Mouse (Mus musculus): Measurements from ENCODE around the gene Bglap3. TPM values are rescaled to one million over a fixed set of nuclear protein-coding genes. Genes with fewer than 3 reads are reported as not detected.
"Not testable (repeated sequence)": the region's sequence is repeated elsewhere in the genome, so short reads cannot be mapped to it uniquely, and the experiment has no call there.

The Bglap3 gene
- polyA plus RNA-seq, 1 experiment from 2014 or later: not detected

DNA sequence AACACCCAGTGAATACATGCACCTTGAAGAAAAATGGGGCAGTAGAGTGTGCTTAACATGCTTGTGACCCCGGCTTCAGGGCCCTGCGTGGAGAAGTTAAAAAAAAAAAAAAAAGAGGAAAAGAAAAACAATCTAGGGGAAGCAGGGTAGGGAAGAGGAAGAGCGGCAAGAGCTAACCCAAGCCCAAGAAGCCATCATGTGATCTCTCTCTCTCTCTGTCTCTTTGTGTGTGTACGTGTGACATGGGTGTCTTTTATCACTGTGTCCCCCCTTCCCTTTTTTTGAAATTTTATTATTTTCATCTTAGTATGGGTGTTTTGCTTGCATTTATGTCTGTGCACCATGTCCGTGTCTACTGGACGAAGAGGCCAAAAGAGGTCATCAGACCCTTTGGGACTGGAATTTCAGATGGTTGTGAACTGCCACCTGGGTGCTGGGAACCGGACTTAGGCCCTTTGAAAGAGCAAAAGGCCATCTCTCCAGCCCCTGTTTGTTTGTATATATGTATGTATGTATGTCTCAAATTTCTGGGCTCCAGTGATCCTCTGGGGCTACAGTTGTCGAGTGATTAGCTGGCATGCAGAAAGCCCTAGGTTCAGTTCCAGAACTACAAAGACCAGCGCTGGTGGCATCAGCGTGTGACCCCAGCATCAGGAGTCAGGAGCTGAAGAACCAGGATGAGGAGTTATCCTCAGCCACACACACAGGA, 31.1 kb upstream of the Bglap3 start:
- WGBS: 94% methylated on average over 10 of the region's 10 CpGs
- H3K4me2 ChIP-seq: no peak overlapping the region
- ATAC-seq (ENCODE audit: low FRiP score, low read depth): no peak
- H3K9ac ChIP-seq: no peak overlapping the region
- H3K27ac ChIP-seq (replicated peaks): no peak overlapping the region
- no peaks in the 10 kb centered on the region for H3K27me3 ChIP-seq
- H3K4me1 ChIP-seq (replicated peaks): 0 out of 2 replicates have a peak, but pooled peaks cover 3% of the 10 kb centered on the region
- no peaks in the 10 kb centered on the region for H3K36me3 ChIP-seq
- no peak overlapping the region for H3K4me3 ChIP-seq
- no peaks in the 10 kb centered on the region for H3K9me3 ChIP-seq

DNA sequence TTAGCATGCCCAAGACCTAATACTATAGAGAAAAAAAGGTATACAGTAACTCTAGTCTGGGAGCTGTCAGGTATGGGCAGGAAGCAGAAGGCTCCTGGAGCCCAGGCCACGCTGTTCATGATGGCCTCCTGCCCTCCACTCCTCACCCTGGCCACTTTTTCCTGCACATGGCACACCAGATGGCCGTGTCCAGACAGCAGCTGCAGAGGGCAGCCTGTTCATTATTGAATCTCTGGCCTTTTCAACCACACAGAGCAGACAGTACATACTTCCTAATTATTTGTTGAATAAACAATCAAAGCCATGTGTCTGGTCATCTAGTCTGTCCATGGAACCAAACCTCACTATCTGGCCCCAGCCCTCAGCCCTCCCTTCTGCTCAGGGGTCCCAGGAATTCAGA, 26.1 kb upstream of the Bglap3 start:
- no peak overlapping the region for H3K4me2 ChIP-seq
- no peaks in the 10 kb centered on the region for H3K36me3 ChIP-seq
- ATAC-seq (ENCODE audit: low FRiP score, low read depth): no peak
- WGBS: 73% methylated on average over 2 of the region's 2 CpGs
- no peak overlapping the region for H3K9ac ChIP-seq
- no peaks in the 10 kb centered on the region for H3K27me3 ChIP-seq
- H3K27ac ChIP-seq (replicated peaks): no peak overlapping the region
- H3K4me3 ChIP-seq: no peak overlapping the region
- no peaks in the 10 kb centered on the region for H3K4me1 ChIP-seq (replicated peaks)
- H3K9me3 ChIP-seq: no peaks in the 10 kb centered on the region

DNA sequence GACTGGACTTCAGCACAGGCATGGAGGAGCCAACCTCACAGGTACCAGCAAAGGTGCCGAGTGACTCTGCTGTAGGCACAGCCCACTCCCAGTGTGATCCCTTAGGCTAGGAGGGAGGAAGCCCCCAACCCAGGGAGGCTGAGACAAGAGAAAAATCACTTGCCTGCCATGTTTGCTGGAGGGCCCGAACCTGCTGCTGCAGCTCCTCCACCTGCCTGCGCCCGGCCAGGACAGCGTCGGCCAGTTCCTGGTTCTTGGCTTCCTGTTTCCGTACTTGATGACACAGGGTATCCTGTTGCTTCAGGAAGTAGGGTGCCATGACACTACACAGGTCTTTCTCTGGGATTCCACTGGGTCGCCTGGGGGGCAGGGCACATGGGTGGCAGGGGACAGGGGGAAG, 23.2 kb upstream of the Bglap3 start:
- Histone ChIP-seq H3K9me3 (no peaks in the 10 kb centered on the region), H3K27me3 (no peaks in the 10 kb centered on the region), H3K9ac (no peak overlapping the region), H3K4me3 (no peak overlapping the region), H3K4me1 (replicated peaks) (no peaks in the 10 kb centered on the region), H3K27ac (replicated peaks) (no peak overlapping the region), H3K4me2 (no peak overlapping the region), H3K36me3 (no peaks in the 10 kb centered on the region)
- 95% methylated on average over 8 of the region's 8 CpGs for WGBS
- no peak for ATAC-seq (ENCODE audit: low FRiP score, low read depth)

DNA sequence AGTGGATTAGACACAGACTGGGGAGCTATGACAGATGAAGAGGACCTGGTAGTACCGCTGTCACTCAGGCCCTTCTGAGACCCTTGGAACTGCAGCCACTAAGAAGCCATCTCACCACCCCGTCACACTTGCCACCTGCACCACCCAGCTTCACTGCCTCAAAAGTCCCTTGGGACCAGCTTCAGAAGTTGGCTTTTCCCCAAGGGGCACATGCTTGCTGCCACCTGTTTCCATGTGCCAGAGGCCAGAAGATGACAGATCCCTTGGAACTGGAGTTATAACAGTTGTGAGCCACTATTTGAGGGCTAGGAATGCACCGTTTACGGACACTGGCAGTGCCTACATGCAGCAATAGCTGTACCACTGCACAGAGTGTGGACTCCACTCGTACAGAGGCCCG, 22.7 kb upstream of the Bglap3 start:
- no peaks in the 10 kb centered on the region for H3K4me1 ChIP-seq (replicated peaks)
- no peak overlapping the region for H3K4me3 ChIP-seq
- H3K4me2 ChIP-seq: no peak overlapping the region
- no peak for ATAC-seq (ENCODE audit: low FRiP score, low read depth)
- no peak overlapping the region for H3K9ac ChIP-seq
- no peak overlapping the region for H3K27ac ChIP-seq (replicated peaks)
- WGBS: 91% methylated on average over 6 of the region's 6 CpGs
- H3K36me3 ChIP-seq: no peaks in the 10 kb centered on the region
- no peaks in the 10 kb centered on the region for H3K27me3 ChIP-seq
- H3K9me3 ChIP-seq: no peaks in the 10 kb centered on the region

- Histone ChIP-seq H3K9ac (no peak overlapping the region), H3K9me3 (no peaks in the 10 kb centered on the region), H3K27me3 (no peaks in the 10 kb centered on the region), H3K4me1 (replicated peaks) (no peaks in the 10 kb centered on the region), H3K4me3 (no peak overlapping the region), H3K4me2 (no peak overlapping the region), H3K36me3 (no peaks in the 10 kb centered on the region), H3K27ac (replicated peaks) (no peak overlapping the region)
- WGBS: 92% methylated on average over 9 of the region's 9 CpGs
- ATAC-seq (ENCODE audit: low FRiP score, low read depth): no peak
These were observed 21.3 kb upstream of the Bglap3 start for GRCm38 (mm10) chr3:88393776-88394375.

GRCm38 (mm10) chr3:88384364-88384763, 11.8 kb upstream of the Bglap3 start, which contains the start of gene Bglap:
Gene Bglap (minus strand): TSS chr3:88384464.
- WGBS: 85% methylated on average over 5 of the region's 5 CpGs
- no peak for ATAC-seq (ENCODE audit: low FRiP score, low read depth)
- Histone ChIP-seq H3K27ac (replicated peaks) (no peak within 1 kb of the TSS), H3K9ac (no peak within 1 kb of the TSS), H3K36me3 (no peaks in the 10 kb centered on the region), H3K4me1 (replicated peaks) (peaks cover 7% of the 10 kb centered on the region), H3K27me3 (no peaks in the 10 kb centered on the region), H3K4me2 (no peak within 1 kb of the TSS), H3K4me3 (no peak within 1 kb of the TSS), H3K9me3 (no peaks in the 10 kb centered on the region)

GRCm38 (mm10) chr3:88382383-88382782, 9.8 kb upstream of the Bglap3 start:
- not testable (repeated sequence) for H3K4me3 ChIP-seq; H3K36me3 ChIP-seq; H3K4me1 ChIP-seq (replicated peaks); H3K4me2 ChIP-seq; H3K9ac ChIP-seq; H3K27ac ChIP-seq (replicated peaks); H3K27me3 ChIP-seq; H3K9me3 ChIP-seq
- 31% methylated on average over 2 of the region's 7 CpGs for WGBS
- ATAC-seq (ENCODE audit: low FRiP score, low read depth): peak; percentile 43; the same call in 1 of the 2 replicates

GRCm38 (mm10) chr3:88381389-88382315, 9.1 kb upstream of the Bglap3 start:
- 5% methylated on average over 20 of the region's 22 CpGs for WGBS
- 0 out of 2 replicates have a peak overlapping the region, but pooled peaks have one; percentile 51 for H3K27ac ChIP-seq (replicated peaks)
- peak overlapping the region; percentile 27 for H3K4me3 ChIP-seq
- not testable (repeated sequence) for H3K36me3 ChIP-seq; H3K4me1 ChIP-seq (replicated peaks); H3K27me3 ChIP-seq; H3K9me3 ChIP-seq
- peak overlapping the region; percentile 52 for H3K4me2 ChIP-seq
- ATAC-seq (ENCODE audit: low FRiP score, low read depth): peak; percentile 89
- H3K9ac ChIP-seq: 0 out of 2 replicates have a peak overlapping the region, but pooled peaks have one; percentile 13

- not testable (repeated sequence) for H3K36me3 ChIP-seq; H3K9ac ChIP-seq; H3K9me3 ChIP-seq; H3K4me3 ChIP-seq; H3K4me2 ChIP-seq; ATAC-seq (ENCODE audit: low FRiP score, low read depth); H3K4me1 ChIP-seq (replicated peaks); H3K27ac ChIP-seq (replicated peaks); H3K27me3 ChIP-seq
- 74% methylated on average over 5 of the region's 5 CpGs for WGBS
These were observed 6.1 kb upstream of the Bglap3 start, which contains the start of gene Bglap2 for GRCm38 (mm10) chr3:88378599-88378998. Gene Bglap2 (minus strand): TSS chr3:88378699.

DNA sequence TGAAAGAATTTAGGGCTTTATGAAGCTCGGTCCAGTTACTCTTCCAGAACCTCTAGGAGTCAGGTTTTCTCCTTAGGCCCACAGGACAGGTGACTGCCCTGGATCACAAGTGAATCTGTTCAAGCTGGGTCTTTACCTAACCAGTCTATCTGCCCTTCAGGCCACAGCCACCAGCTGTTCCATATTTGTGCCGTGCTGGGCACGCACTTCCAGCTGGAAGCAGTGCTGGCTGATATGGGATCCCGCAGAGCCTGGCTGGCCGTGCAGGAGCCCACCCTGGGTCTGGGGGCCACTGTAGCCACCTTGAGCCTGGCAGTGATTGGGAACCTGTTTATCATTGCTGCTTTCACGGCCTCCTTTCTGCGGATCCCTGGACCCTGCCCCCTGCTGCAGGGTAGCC, 4.1 kb upstream of the Bglap3 start:
- H3K27me3 ChIP-seq; H3K4me1 ChIP-seq (replicated peaks); H3K4me3 ChIP-seq; H3K9me3 ChIP-seq; H3K36me3 ChIP-seq; H3K9ac ChIP-seq: not testable (repeated sequence)
- Histone ChIP-seq H3K27ac (replicated peaks) (0 out of 2 replicates have a peak overlapping the region, but pooled peaks have one; percentile 4), H3K4me2 (peak overlapping the region; percentile 40)
- WGBS: 28% methylated on average over 5 of the region's 7 CpGs
- peak; percentile 8; the same call in 1 of the 2 replicates for ATAC-seq (ENCODE audit: low FRiP score, low read depth)

DNA sequence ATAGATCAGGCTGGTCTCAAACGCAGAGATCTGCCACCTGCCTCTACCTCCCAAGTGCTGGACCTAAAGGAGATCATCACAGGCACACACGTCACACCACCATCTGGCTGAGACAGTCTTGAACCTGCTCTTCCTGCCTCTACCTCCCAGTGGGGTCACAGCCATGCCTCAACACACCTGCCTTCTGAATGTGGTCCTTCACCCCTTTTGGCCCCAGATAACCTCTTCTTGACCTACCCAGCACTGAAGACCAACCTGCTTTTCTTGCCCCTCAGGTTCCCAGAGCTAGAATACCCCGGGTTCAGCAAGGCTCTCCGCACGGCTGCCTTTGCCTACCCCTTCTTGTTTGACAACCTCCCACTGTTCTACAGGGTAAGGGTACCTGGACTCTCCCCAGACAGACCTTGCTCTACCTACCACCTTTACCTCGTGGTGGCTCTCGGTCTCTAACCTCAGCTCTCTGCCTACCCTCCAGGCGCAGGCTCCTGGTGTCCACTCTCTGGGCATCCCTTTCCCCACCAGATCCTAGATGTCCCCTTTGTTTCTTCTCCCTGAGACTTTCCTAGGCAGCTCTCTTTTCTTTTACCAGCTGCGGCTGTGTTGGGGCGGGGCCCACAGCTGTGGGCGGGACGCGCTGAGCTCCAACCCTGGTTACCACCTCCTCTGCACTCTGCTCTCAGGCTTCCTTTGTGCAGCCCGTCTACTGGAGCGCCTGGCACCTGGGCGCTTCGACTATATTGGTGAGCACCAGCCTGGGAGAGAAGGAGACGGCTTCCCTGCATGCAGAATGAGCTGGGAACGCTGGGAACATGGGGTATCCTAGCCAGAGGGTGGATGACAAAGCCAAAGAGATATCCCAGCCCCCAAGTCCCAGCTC, 3.4 kb upstream of the Bglap3 start:
- H3K4me3 ChIP-seq; H3K4me1 ChIP-seq (replicated peaks); H3K9ac ChIP-seq; H3K36me3 ChIP-seq; H3K27me3 ChIP-seq; H3K9me3 ChIP-seq: not testable (repeated sequence)
- peak overlapping the region; percentile 40 for H3K4me2 ChIP-seq
- 0 out of 2 replicates have a peak overlapping the region, but pooled peaks have one; percentile 4 for H3K27ac ChIP-seq (replicated peaks)
- peak; percentile 86 for ATAC-seq (ENCODE audit: low FRiP score, low read depth)
- 9% methylated on average over 19 of the region's 19 CpGs for WGBS
